Mouse (Mus musculus): Measurements from ENCODE around the gene Eif1.
A peak's percentile ranks its signal among the peaks of the same experiment; 100 is the strongest.
"Not testable (repeated sequence)": the region's sequence is repeated elsewhere in the genome, so short reads cannot be mapped to it uniquely, and the experiment has no call there.

The Eif1 gene

DNA sequence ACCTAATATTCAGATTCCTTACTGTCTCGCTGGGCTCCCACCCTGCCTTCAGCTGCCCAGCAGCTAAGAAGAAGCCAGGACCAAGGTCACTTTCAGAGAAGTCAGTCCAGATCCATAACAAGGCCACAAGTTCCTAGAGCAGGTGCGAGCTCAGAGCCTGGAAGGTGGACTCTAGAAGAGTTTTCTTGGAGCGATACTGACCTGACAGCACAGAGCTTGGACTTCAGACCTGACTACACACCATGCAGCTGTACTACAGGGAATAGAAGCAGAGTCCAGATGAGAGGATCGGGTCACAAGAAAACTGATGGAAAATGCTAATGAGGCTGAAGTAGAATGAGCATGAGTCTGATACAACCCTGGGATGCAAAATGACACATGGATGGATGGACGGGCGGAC is 6.3 kb upstream of the Eif1 start:
- peak; percentile 21 to 71 for DNase-seq

DNA sequence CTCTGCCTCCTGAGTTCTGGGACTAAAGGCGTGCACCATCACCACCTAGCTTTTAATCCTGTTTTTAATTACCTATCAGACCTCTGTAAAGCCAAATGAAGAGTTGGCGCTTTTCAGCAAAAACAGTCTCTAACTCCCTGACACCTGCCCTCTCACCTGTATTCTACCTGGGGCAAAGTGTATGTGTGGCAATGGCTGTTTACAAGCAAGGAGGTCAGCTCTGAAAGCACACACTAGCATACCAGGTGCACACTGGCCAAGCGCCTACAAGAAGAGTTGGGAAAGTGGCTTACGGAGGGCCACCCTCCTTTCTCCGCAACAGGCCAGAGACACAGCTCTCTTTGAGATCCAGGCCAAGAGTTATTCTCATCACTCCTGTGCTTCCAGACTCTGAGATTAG is 4.2 kb upstream of the Eif1 start:
- DNase-seq: no peak

DNA sequence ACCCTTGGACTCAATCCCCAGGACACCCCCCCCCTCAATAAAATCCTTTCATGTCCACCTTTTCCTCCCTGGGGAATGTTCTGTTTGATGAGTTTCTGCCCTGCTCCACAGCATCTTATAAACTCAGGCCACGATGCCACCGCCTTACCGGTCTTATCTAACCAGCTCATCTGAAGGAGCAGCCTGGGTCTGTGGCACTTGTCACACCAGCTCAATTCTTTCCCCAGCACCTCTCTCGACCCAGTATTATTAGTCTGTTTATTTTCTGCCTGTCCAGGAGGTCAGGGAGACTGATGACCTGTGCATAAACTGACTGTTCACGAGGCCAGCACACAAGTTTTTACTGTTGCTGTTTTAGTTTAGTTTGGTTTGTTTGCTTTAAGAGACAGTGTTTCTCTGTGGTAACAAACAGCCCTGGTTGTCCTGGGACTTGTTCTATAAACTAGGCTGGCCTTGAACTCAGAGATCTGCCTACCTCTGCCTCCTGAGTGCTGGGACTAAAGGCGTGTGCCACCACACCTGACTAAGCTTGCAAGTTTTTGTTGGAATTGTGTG is 1.8 kb upstream of the Eif1 start:
- DNase-seq: no peak

DNA sequence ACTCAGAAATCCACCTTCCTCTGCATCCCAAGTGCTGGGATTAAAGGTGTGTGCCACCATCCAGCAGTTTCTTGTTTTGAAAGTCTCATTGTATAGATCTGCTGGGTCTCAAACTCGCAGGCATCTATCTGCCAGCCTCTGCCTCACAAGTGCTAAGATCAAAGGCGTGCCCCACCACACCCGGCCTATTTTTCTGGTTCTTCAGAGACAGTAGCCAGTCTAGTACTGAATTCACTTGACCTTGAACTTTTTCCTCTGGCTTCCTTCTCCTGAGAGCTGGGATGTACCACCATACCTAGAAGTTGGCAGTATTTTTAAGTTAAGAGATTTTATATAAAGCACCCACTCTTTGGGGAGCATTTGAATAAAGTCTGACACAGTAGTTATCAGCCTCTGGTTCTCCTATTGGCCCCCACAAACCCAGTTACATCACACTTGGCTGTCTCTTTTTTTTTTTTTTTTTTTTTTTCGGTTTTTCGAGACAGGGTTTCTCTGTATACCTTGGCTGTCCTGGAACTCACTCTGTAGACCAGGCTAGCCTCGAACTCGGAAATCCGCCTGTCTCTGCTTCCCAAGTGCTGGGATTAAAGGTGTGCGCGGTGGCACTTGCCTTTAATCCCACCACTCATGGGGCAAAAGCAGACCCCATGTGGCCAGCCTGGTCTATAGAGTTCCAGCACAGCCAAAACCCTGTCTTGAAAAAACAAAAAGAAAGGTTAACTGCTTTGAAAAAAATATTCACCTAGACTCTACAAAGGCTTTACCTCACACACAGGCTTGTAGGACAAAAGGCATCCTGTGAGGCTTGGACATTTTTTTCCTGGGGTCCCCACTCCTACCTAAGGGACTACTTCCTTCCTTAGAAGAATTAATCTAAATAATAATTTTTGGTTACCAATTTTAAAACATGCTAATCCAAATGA is 895 bp upstream of the Eif1 start:
- peak in 1 of 2 experiments; percentile 45 for DNase-seq

DNA sequence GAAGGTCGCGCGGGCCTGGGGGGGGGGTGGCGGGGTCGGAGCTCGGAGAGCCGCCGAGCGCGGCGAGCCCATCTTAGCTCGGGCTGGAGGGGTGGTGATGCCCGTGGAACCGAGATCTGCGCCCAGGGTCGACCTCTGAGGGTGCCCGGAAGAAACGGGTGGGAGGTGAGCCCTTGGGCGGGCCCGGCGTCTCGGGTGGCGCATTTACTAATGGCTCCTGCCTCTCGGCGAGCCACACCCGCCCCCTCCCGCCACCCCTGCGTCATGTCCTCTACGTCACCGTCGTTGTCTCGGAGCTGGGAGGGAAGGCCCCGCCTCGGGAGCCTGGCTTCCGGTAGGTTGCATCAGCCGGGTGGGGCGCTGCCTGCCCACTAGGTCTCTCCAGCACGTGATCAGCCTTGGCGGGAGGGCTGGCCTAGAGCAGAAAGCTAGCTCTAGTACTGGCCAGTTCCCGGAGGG is 516 bp downstream of the Eif1 start:
- DNase-seq: peak; percentile 96 to 99

DNA sequence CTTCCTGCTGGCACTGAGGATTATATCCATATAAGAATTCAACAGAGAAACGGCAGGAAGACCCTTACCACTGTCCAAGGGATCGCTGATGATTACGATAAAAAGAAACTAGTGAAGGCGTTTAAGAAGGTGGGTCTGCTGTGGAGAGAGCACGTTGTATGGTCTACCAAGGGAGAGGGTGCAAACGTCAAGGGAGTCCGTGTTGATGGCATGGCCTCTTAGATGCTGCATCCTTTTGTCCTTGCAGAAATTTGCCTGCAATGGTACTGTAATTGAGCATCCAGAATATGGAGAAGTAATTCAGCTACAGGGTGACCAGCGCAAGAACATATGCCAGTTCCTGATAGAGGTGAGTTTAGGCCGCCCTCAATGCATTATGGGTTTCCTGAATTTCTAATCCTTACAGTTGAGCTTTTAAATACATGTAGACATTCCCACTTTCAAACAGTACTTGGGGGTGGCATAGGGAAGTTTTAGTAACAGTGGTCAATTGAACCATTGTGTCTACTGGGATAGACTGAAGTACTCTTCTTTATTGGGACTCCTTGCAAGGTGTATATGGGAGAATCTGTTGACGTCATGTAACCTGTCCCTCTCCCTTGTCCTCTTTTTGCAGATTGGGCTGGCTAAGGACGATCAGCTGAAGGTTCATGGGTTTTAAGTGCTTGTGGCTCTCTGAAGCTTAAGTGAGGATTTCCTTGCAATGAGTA is 1.2 kb downstream of the Eif1 start:
- DNase-seq: not testable (repeated sequence)

DNA sequence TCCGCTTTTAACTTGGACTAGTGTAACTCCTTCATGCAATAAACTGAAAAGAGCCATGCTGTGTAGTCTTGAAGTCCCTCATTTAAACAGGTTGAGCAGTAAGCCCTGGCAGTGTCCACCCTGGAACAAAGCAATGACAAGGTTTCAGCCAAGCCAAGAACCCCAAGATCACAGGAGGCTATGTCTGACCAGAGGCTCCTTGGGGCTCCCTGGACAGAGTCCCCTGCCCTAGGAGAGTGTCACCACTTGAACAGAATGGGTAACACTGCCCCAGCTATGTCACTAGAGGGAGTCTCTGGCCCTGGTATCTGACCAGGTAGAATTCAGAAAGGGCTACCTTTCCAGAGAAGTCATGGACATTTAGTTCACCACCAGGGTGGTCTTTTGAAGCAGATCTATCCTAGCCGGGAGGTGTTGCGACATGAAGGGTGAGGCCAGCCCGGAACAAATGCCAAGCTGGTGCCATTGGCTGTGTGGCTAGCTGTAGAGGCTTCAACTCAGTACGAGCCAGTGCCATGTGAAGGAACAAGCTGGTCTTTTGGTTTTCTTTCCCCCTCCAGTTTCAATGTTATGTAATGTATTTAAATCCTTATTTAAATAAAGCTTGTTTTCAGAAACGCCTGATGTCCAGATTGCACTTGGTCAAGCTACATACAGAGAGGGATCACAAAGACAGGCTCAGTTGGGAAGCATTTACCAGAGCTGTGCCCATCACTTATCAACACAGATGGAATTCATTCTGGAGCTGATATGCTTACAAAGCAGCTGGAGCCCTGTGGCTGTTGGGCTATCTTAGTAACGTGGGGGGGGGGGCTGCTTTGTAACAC is 2.0 kb downstream of the Eif1 start:
- not testable (repeated sequence) for DNase-seq

DNA sequence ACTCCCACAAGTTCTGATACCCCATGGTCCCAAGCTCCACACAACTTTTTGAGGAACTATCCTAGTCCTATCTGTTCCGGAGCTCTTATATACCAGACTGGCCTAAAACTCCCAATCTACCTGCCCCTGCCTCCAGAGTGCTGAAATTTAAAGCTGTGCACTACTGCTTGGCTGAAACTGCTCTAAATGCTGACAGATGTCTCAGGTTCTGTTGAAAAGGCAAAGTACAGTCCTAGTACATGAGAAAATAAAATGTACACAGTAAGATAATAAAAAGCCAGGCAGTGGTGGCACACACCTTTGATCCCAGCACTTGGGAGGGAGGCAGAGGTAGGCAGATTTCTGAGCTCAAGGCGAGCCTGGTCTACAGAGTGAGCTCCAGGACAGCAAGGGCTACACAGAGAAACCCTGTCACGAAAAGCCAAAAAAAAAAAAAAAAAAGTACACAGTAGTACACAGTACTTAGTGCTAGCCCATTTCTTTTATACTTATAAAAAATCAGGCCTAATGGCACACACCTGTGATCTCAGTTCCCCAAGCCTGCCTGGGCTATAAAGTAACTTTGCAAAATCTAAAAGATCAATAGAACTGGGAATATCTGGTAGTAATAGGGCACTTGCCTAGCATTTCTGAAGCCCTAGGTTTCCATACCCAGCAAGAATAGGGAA is 3.0 kb downstream of the Eif1 start:
- DNase-seq: no peak

DNA sequence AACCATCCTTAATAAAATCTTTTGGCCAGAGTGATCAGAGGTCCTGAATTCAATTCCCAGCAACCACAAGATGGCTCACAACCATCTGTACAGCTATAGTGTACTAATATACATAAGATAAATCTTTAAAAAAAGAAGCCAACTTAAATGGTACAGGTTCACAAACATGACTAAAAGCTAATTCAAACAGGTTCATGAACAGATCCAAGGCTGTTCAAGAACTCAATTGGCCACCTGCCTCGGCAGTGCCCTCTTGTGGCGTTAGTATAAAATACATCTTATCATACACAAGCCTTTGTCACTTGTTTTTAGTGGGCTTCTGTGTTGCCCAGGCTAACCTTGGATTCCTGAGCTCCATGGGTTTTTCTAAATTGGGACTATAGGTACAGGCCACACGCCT is 3.9 kb downstream of the Eif1 start:
- DNase-seq: peak; percentile 59 to 73

DNA sequence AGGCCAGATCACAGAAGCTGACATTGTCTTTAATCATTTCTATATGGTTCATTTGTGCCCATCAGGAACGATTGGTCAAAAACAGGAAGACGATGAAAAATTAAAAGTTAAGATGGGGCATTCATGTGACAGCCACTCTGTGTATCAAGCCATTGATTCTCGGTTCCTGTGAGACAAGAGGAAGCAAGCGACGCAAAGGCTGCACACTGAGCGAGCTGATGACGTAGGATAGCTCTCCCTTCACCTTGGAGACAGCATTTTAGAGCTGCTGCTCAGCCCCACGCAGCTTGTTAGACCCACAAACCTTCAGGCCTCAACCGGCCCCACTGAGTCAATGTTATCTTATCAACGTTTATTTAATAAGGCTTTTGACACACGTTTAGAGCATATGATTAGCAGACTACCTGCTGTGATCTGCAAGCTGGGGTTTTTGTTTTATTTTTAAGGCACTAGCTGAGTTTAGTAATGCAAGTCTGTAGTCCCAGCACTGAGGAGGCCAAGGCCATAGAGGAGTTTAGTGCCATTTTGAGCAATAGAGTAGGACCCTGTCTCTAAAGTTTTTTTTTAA is 5.5 kb downstream of the Eif1 start:
- DNase-seq: no peak

DNA sequence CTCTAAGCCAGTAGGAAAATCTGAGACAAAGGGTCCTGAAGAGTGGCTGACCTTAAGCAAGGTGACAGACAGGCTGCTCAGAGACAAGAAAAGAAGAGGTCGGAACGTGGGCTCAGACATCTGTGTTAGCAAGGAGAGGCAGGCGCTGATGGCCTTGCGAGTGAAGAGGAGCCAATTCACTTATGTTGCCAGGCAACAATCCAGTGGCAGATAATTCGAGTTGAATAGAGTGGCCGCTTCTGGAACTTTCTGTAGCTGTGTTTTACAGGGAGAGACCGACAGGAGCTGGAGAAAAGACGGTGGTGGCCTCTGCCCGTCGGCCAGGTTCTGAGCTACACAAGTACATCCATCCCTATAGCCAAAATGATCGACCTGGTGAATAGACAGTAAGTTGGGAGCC is 7.6 kb downstream of the Eif1 start:
- no peak for DNase-seq

DNA sequence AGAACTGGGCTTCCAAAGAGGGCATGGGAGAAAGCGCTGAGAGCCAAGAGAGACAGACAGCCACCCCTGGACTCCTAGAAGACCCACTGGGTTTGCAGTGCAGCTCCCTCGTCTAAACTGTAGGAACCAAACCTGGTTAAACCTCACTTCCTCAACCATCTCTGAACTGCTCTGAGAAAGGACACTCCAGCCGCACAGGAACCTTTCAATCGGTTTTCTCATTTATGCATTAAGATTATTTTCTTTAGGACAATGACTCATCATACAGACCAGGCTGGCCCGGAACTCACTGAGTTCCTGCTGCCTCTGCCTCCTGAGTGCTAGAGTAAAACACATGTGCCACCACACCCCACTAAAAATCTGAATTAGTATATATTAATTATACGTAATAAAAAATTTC is 8.1 kb downstream of the Eif1 start:
- no peak for DNase-seq

DNA sequence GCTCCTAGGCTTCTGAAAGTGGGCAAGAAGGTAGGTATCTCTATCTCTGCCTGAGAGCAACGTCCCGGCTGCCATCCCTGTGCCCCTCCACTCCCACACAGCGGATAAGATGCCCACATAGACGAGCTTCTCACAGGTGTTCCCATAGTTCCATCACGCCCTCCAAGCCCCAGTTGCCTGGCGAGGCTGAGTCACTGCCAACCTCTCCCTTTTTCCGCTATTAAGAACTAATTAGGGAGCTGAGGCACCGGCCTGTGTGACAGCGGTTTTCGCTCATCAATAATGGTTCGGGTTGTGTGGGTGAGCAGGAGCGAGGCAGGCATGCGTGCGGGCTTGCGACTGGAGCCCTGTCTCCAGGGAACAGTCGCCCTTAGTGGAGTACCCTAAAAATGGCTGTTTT is 10.6 kb downstream of the Eif1 start:
- no peak for DNase-seq

DNA sequence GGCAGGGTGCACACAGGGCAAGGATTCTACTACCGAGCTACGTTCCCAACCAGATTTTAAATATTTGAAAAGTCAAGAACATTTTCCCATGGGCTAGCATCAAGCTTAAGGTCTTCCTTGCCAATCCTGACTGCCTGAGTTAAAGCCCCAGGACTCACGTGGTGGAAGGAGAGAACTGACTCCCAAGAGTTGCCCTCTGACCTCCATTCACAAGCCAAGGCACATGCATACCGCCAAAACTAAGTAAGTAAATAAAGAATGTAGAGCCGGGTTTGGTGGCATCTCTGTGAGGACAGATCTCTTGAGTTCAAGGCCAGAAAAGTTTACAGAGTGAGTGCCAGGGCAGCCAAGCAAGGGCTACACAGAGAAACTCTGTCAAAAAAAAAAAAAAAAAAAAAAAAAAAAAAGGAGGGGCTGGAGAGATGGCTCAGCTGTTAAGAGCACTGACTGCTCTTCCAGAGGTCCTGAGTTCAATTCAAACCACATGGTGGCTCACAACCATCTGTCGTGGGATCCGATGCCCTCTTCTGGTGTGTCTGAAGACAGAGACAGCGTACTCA is 11.2 kb downstream of the Eif1 start:
- not testable (repeated sequence) for DNase-seq

DNA sequence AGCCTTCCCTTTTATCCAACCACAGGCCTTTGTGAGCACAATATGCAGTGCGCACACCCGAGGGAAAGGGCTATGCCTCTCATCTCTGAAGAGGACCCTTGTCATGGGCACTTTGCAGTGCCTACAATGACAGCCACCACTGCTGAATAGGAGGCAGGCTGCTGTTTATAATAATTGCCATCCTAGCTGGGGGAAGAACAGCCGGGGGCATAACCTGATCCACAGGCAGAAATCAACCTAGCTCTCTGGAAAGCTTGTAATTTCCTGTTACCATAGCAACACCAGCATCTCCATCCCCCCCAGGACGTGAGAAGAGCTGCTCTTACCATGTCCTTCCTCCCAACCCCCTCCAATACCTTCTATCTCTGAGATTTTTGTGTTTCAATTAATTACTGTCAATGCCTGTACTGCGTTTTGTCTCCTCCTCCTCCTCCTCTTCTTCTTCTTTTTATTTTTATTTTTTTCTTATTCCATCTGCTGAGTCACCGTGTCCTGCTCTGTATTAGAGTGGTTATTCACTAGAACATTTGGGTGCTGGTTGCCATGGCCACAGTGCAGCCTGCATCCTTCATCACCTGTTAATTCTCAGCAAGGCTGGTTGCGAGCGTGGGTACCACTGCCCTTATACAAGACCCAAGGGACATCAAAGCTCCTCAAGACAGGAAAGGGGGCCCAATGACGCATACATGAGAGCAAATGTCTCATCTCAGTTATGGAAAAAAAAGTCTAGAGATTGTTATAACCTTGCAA is 13.3 kb downstream of the Eif1 start:
- DNase-seq: no peak

DNA sequence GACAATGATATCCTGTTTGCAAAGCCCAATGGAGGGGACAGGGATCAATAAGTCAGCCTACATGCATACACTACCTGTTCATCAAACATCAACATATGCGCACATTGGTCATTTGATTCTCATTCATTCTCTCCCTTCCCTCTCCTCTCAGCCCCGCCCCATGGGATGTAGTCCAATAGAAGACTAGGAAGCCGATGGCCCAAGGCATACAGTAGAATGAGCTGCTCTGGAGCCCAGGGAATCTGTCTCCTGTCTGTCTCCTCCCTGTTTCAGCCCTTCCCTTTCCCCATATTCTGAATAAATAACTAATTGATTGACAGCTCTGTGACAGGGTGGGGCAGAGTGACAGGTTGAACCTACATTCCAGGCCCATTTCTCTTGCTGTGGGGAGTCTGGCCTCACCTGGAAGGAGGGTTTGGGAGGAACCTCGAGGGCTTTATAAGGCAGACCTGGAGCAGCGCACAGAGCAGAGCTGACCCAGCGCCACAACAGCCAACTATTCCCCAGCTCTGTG is 14.3 kb downstream of the Eif1 start, which contains the start of gene Gast:
Gast (plus strand) TSS at position 464 of the 514 bp plus-strand sequence.
- DNase-seq: no peak

DNA sequence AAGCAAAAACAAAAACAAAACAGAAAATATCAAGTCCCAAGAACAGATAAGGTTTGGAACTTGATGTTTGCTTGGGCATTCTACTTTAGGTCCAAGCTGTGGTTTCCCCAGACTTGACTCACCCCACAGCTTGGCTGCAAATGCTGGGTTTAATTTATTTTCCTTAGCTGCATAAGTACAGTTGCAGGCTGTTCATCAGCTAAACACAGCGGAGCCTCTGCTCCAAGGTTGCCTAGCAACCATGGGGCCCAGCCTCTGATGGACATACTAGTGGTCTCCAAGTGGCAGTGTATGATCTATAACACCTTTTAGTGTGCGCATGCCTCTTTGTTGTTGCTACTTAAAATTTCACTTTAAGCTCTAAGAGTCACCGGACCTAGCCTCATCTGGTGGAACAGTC is 16.0 kb downstream of the Eif1 start:
- no peak for DNase-seq

DNA sequence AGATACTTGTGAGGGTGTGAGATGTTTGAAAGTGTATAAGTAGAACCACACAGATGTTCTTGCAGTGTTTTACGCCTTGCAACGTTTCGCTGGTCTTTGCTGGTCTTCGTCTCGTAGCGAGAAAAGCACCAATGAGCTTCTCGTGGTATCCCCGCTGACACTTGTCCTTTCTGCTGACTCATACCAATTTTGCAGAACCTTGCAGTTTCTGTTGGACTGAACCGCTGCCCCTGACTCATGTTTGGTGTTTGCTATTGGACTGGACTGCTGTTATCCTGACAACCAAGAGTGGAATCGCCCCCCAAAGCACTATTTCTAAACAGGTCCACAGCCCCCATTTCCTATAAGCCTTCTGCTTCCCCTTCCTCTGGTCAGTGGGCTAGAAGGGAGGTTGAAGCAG is 24.6 kb downstream of the Eif1 start:
- no peak for DNase-seq

DNA sequence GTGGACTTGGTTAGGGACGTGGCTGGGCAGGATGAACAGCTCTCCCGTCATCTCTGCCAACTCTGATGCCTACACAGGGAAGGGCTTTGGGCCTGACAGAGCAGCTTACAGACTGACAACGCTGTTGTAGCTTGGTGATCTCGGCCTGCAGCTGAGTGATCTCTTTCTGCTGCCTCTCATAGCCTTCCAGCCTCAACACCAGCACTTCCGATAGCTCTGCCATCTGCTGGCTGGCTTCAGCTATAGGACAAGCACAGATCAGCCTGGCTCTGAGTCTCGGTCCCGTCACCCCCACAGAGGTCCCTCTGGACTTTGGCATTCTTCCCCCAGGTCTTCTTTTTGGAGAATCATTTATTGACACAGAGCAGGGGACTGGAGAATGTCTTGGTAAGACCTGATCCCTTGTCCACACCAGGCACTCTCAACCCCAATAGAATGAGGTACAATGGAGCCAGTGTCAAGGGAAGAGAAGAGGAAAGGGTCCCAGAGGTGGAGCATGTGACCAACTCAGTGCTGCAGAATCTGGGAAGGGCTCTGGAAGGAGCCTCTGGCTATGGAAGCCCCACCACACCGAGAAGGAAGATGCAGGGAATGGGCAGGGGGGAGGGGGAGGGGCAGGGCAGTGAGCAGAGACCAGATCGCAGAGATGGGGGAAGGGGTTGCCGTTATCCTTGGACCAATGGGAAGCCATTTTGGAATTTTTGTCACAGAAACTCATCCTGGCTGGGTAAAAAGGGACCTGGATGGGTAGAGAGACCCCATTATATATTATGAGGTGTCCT is 32.6 kb downstream of the Eif1 start:
- peak; percentile 38 to 63 for DNase-seq
